Mouse (Mus musculus): Measurements from ENCODE around the gene Smchd1.

Gene Smchd1

GRCm38 (mm10) chr17:71311340-71312171 is 163.6 kb downstream of the Smchd1 start, which contains the start of gene Emilin2:
Emilin2 (minus strand) TSS chr17:71311978.
- no peak for ATAC-seq (ENCODE audit: insufficient number of reproducible peaks, low FRiP score, low TSS enrichment)

GRCm38 (mm10) chr17:71310486-71311339 is 164.4 kb downstream of the Smchd1 start:
- no peak for ATAC-seq (ENCODE audit: insufficient number of reproducible peaks, low FRiP score, low TSS enrichment)

- ATAC-seq (ENCODE audit: insufficient number of reproducible peaks, low FRiP score, low TSS enrichment): no peak
Measured at GRCm38 (mm10) chr17:71309711-71310485, 165.2 kb downstream of the Smchd1 start.

GRCm38 (mm10) chr17:71309141-71309540 is 166.0 kb downstream of the Smchd1 start:
- ATAC-seq (ENCODE audit: insufficient number of reproducible peaks, low FRiP score, low TSS enrichment): no peak

- ATAC-seq (ENCODE audit: insufficient number of reproducible peaks, low FRiP score, low TSS enrichment): no peak
Measured at GRCm38 (mm10) chr17:71308296-71308695, 166.8 kb downstream of the Smchd1 start.

- ATAC-seq (ENCODE audit: insufficient number of reproducible peaks, low FRiP score, low TSS enrichment): no peak
Measured at GRCm38 (mm10) chr17:71307251-71307790, 167.8 kb downstream of the Smchd1 start.

- no peak for ATAC-seq (ENCODE audit: insufficient number of reproducible peaks, low FRiP score, low TSS enrichment)
Measured at GRCm38 (mm10) chr17:71306716-71307115, 168.4 kb downstream of the Smchd1 start.

GRCm38 (mm10) chr17:71306091-71306490 is 169.1 kb downstream of the Smchd1 start:
- ATAC-seq (ENCODE audit: insufficient number of reproducible peaks, low FRiP score, low TSS enrichment): no peak

GRCm38 (mm10) chr17:71303444-71303843 is 171.7 kb downstream of the Smchd1 start:
- ATAC-seq (ENCODE audit: insufficient number of reproducible peaks, low FRiP score, low TSS enrichment): no peak

- no peak for ATAC-seq (ENCODE audit: insufficient number of reproducible peaks, low FRiP score, low TSS enrichment)
Measured at GRCm38 (mm10) chr17:71301413-71301812, 173.7 kb downstream of the Smchd1 start.

- ATAC-seq (ENCODE audit: insufficient number of reproducible peaks, low FRiP score, low TSS enrichment): no peak
Measured at GRCm38 (mm10) chr17:71300338-71300737, 174.8 kb downstream of the Smchd1 start.

GRCm38 (mm10) chr17:71299879-71300278 is 175.3 kb downstream of the Smchd1 start:
- no peak for ATAC-seq (ENCODE audit: insufficient number of reproducible peaks, low FRiP score, low TSS enrichment)

GRCm38 (mm10) chr17:71294570-71294969 is 180.6 kb downstream of the Smchd1 start:
- no peak for ATAC-seq (ENCODE audit: insufficient number of reproducible peaks, low FRiP score, low TSS enrichment)

Data from cerebellum, adult (tissue).